Mouse (Mus musculus): ENCODE measurements around the gene Ptprm. TPM values are rescaled to one million over a fixed set of nuclear protein-coding genes. Genes with fewer than 3 reads are reported as not detected.

Ptprm gene
- total RNA-seq, 2 experiments from 2014 or later, result 29.3 to 34.4 TPM

DNA sequence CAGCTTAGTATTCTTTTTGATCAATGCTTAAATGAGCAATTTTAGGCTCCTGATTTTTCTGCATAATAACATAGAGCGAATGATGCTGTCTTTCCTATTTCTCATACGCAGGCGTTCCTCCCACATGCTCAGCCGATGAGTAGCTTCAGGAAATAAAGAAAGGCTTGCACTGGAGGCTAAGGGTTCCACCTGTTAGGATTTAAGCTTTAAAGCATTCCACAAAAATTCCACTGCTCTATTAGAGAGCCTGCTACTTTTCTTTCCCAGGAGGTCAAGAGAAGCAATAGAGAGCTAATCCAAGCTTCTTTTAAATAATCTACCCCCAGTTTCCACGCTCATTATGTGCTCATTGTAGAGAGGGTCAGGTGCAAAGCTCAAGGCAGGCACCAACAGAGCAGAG, 127.3 kb downstream of the Ptprm start:
- no peak for DNase-seq

DNA sequence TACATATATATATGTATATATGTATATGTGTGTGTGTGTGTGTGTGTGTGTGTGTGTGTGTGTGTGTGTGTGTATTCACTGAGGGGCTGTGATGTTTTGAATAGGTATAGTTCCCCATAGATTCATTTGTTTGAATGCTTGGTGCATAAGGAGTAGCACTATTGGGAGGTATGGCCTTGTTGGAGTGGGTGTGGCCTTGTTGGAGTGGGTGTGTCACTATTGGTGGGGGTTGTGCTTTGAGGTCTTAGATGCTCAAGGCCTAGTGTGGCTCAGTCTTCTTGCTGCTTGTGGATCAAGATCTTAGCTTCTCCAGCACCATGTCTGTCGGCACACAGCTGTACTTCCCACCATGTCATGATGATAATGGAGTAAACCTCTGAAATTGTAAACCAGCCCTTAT, 138.9 kb downstream of the Ptprm start:
- DNase-seq, result no peak

GRCm38 (mm10) chr17:67213711-67214110, 140.5 kb downstream of the Ptprm start:
- peak; percentile 19 to 30 for DNase-seq

DNA sequence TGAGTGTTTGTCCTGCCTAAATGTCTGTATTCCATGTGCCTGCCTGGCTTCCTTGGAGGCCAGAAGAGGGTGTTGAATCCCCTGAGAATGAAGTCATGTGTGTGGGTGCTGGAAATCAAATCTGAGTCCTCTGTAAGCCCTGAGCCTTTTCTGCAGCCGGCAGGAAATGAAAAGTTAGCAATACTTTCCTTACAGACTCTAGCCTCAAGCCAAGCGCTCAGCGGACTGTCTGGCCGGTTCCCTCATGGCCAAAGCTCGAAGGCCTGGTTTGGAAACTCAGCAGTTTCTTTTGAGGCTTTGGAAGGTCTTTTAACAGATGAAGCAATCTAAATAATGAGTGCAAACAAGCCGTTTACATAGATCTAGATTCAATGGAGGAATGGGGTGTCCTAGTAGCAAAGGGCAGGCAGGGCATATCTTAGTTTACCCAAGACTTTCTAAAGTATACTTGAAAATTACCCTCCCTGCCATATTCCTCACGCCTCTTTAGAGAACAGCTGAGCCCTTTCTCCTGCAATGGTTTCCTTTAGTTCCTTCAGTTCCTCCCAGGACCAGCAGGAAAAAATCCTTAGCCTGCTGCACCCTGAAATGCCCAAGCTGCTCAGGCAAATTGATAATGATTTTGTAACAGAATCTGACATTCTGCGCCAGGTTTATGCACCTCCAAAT, 144.4 kb downstream of the Ptprm start:
- peak; percentile 6 to 7 for DNase-seq

DNA sequence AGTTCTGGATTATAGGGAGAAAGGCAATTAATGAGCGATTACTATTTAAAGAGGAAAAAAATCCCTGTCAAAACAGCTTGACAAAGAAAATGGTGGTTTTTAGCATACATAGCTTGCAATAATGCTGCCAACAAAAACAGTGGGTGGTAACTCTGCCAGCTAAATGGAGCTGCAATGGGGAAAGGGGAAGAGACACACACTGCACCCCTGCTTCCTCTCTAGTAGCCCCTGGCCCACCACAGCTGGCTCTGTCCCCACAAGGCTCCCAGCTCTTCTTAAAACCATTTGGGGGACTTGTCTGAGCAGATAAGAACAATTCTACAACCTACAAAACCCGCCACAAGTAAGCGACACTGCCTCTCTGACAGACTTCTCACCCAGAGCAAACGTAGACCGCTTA, 145.7 kb downstream of the Ptprm start:
- DNase-seq, result no peak

- no peak for DNase-seq
These were observed 147.3 kb downstream of the Ptprm start for GRCm38 (mm10) chr17:67206984-67207383.

DNA sequence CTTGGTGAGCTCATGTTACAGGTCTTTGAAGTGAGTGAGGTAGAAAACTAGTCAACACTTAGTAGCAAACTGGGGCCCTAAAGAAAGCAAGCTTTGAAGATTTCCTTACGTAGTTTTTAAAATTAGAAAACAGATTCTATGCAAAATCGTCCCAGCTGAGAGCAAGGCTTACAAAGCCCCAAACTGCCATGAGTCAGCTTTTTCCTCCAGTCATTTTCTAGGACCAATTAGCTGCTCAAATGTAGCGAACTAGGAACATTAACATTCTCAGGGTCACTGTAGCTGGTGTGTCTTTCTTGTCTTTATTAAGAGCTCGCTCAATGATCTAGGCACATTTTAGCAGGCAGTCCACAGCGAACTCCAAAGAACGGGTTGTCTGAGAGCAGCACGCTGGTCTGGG, 153.1 kb downstream of the Ptprm start:
- no peak for DNase-seq

- no peak for DNase-seq
These were observed 160.5 kb downstream of the Ptprm start for GRCm38 (mm10) chr17:67193728-67194127.

DNA sequence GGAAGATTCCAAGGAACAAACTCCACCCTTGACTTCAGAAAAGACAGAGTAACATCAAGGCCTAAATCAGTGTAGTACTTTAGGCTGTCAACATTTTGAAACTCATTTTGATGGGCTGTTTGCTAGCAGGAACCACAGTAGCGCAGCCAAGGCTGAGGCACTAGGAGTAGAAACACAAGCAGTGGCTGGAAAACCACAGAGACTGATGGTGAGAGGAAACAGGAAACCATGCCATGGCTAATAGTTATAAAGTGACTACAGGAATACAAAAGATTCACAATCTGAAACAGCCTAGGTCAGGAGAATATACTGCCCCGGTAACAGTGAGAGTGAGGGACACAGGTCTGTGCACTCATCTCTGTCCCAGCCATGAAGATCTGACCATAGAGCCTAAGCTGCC, 165.7 kb downstream of the Ptprm start:
- no peak for DNase-seq

DNA sequence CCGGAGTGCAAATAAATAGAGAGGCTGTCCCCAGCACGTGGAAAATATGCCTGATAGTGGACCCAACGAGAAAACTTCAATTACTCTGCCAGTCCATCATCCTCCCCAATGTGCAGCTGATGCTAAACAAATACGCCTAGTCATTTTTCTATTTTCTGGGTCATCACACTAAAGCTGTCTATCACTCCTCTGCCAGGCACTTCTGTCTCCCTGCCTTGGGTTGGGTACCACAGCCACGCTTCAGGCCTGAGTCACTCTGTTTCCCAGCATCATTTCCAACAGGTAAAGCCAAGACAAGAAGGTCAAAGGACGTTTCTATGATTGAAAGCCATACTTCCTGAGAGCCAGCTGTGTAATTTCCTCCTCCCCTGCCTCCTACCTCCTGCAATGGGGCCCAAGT, 167.4 kb downstream of the Ptprm start:
- DNase-seq, result no peak

- no peak for DNase-seq
These were observed 168.3 kb downstream of the Ptprm start for GRCm38 (mm10) chr17:67185942-67186341.

- no peak for DNase-seq
These were observed 174.8 kb downstream of the Ptprm start for GRCm38 (mm10) chr17:67179446-67179845.

DNA sequence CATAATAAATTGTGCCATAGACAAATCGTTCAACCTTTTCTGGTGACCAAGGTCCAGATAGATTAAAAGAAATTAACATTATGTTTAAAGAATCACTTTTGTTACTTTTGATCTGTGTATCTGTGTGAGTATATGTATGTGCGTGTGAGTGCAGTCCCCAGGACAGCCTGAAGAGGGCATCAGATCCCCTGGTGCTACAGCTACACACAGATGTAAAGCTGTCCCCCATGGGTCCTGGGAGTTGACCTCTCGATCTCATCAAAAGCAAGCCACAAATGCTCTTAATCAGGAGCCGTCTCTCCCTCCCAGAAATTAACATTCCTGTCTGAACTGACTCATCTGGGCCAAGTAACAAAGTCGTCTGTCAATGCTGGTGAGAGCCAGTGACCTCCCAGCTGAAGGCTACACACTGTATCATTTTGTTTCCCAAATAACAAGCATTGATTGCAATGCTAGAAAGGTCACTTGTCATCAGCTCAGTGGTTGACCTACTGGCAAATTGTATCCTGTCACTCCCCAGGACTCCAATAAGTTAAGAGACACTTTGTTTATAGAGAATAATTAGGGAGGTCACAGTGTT, 175.5 kb downstream of the Ptprm start:
- DNase-seq, result peak; percentile 2 to 42

- peak; percentile 27 to 55 for DNase-seq
These were observed 178.4 kb downstream of the Ptprm start for GRCm38 (mm10) chr17:67175836-67176235.

- peak in 1 of 2 experiments; percentile 2 for DNase-seq
These were observed 182.9 kb downstream of the Ptprm start for GRCm38 (mm10) chr17:67171353-67171752.

DNA sequence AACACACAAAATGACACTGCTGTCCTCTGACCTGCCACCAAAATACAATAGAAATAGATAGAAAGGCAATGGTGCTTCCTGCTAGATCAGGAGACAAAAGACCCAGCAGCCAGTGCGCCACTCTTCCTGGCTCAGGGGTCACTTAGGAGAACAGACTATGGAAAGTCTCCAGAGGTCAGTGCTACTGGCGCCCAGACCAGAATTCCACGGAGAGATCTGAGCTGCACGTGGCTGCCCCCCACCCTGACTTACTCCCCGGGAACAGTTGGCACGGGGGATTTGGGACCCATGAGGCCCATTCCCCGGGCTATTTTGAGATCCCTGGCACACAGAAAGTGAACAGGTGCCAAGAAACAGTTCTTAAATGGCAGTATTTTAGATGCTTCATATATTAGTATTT, 183.6 kb downstream of the Ptprm start:
- peak; percentile 28 to 54 for DNase-seq

GRCm38 (mm10) chr17:67165876-67166275, 188.4 kb downstream of the Ptprm start:
- peak in 1 of 2 experiments; percentile 3 for DNase-seq

GRCm38 (mm10) chr17:67159611-67160010, 194.6 kb downstream of the Ptprm start:
- DNase-seq, result peak; percentile 5 to 6

- DNase-seq, result no peak
These were observed 197.0 kb downstream of the Ptprm start for GRCm38 (mm10) chr17:67157089-67157752.

- DNase-seq, result no peak
These were observed 202.0 kb downstream of the Ptprm start for GRCm38 (mm10) chr17:67152218-67152617.

DNA sequence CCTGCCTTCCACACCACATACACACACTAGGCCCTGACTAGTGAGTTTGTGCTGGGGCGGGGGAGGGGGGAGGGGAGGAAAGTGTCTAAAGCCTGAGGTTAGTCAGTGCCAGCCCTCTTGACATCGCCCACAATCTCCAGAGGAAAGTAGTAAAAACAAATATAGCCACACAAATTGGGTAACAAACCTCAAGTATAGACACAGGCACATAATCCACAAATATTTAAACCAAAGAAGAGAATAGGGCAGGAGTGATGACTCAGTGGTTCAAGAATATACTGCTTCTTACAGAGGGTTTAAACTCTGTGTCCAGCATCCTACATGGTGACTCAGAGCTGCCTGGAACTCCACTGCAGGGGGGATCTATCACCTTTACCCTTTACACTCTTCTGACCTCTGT, 203.8 kb downstream of the Ptprm start:
- DNase-seq, result no peak

GRCm38 (mm10) chr17:67142183-67142756, 212.0 kb downstream of the Ptprm start:
- no peak for DNase-seq

GRCm38 (mm10) chr17:67140502-67140901, 213.8 kb downstream of the Ptprm start:
- DNase-seq, result peak; percentile 26 to 34

All from adrenal gland, postnatal 36 days (tissue).